Mouse (Mus musculus) kidney, embryonic 15.5 days (tissue): Measurements from ENCODE around the gene Cgas. TPM values are rescaled to one million over a fixed set of nuclear protein-coding genes. Genes with fewer than 3 reads are reported as not detected.

Experiments
- ATAC-seq: fragments of 200-750 bp; cut with Nextera tagmentation; replicated peaks from 2 replicates; pipeline ENCODE4 v1.8.0; 2017; ENCODE audit warnings: moderate TSS enrichment; ENCODE audit not compliant: low FRiP score
- H3K27ac ChIP-seq: fragments of 300-500 bp; sonication (generic); 2 replicates; pipeline ENCODE4 v1.5.1; 2015; ENCODE audit warnings: mild to moderate bottlenecking, inconsistent platforms
- H3K27me3 ChIP-seq: fragments of 300-500 bp; sonication (generic); 2 replicates; pipeline ENCODE4 v1.6.1; 2015; ENCODE audit warnings: inconsistent platforms
- H3K36me3 ChIP-seq: fragments of 300-500 bp; sonication (generic); 2 replicates; pipeline ENCODE4 v1.6.1; 2015; ENCODE audit warnings: inconsistent platforms
- H3K4me1 ChIP-seq: fragments of 300-500 bp; sonication (generic); 2 replicates; pipeline ENCODE4 v1.6.1; 2015; ENCODE audit warnings: inconsistent platforms
- H3K4me2 ChIP-seq: fragments of 300-500 bp; sonication (generic); 2 replicates; pipeline ENCODE4 v1.6.1; 2015; ENCODE audit warnings: moderate library complexity, mild to moderate bottlenecking, inconsistent platforms
- H3K4me3 ChIP-seq: fragments of 300-500 bp; sonication (generic); replicated peaks from 2 replicates; pipeline ENCODE4 v1.5.1; 2015; ENCODE audit warnings: mild to moderate bottlenecking, inconsistent platforms
- H3K9ac ChIP-seq: fragments of 300-500 bp; sonication (generic); 2 replicates; pipeline ENCODE4 v1.6.1; 2015; ENCODE audit warnings: mild to moderate bottlenecking, inconsistent platforms
- H3K9me3 ChIP-seq: fragments of 300-500 bp; sonication (generic); replicated peaks from 2 replicates; pipeline ENCODE4 v1.6.1; 2016; ENCODE audit warnings: inconsistent platforms
- WGBS: fragments of 180-500 bp; shearing (Covaris S2); methylation state at CpG from one replicate; pipeline ENCODE4 v1.1.7; 2015; ENCODE audit warnings: mixed read lengths; 5-methylcytosine and 5-hydroxymethylcytosine counted together
- polyA plus RNA-seq: library from polyadenylated mRNA; unstranded; fragments of >200 nt; fragmentation: Nextera tagmentation; extraction: Ambion mirVana; gene quantifications from 2 replicates; pipeline ENCODE4 v1.2.1, GENCODE M21; 2015

Cgas gene
- polyA plus RNA-seq, 1 experiment from 2014 or later: 2.8 TPM

DNA sequence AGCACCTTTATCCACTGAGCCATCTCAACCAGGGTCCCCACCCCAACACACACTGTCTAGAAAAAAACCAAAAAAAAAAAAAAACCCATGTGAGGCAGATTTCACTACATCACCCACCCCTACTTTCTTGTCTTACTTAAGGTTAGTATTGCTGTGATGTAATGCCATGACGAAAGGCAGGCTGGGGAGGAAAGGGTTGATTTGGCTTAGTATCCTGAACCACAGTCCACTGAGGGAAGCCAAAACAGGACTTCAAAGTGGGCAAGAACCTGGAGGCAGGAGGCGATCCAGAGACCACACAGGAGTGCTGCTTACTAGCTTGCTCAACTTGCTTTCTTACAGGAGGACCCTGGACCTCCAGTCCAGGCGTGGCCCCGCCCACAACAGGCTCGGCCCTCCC, 7.4 kb upstream of the Cgas start:
- no peak overlapping the region for H3K4me2 ChIP-seq
- H3K9me3 ChIP-seq: no peaks in the 10 kb centered on the region
- no peak for ATAC-seq
- peaks cover 51% of the 10 kb centered on the region for H3K36me3 ChIP-seq
- H3K4me1 ChIP-seq: peaks cover 11% of the 10 kb centered on the region
- peaks cover 18% of the 10 kb centered on the region for H3K27me3 ChIP-seq
- H3K4me3 ChIP-seq: no peak overlapping the region
- no peak overlapping the region for H3K27ac ChIP-seq
- 81% methylated on average over 5 of the region's 5 CpGs for WGBS
- no peak overlapping the region for H3K9ac ChIP-seq

DNA sequence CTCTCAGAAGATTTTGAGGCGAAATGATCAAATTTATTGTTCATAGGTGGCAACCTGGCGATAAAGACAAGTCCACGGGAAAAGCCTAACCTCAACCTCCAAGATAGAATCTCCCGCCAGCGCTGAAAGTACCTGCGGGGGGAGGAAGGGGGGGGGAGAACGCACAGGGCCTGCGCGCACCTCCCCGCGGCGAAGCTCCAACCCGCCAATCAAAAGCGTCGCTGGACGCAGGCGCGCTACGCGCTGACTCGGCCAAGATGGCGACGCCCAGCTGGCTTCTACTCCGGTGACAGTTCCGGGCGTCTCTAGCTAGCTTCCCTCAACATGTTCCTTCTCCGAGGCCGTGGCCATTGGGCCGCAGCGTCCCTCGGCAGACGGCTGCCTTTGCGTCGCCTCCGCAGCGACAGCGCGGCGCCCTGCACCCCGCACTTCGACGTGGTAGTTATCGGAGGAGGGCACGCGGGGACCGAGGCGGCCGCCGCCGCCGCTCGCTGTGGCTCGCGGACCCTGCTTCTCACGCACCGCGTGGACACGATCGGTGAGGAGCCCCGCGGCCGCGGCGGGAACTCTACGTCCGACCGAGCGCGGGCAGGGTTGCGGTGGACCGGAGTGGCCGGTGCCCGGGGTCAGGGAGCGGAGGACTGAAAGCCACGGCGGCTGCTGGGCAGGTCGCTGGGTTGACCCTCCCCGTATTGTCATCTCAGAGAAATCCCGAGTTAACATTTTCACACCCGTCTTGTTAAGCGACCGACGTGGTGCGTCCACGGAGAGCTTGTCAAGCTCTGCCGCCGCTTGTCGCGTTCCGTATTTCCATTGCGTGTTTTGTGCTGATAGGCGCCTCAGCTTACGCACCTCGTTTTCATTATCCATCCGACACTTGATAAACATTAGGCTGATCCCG, 5.2 kb upstream of the Cgas start, which contains the start of the genes Mto1 and Gm17324:
Gene Mto1, plus strand, starts transcription at position 236 of the 901 bp plus-strand sequence.
Gene Gm17324, minus strand, starts transcription at position 814 of the 901 bp plus-strand sequence.
- Histone ChIP-seq H3K4me1 (peaks cover 16% of the 10 kb centered on the region), H3K27ac (peak within 1 kb of the TSS; percentile 92), H3K36me3 (peaks cover 32% of the 10 kb centered on the region), H3K9me3 (no peaks in the 10 kb centered on the region), H3K4me2 (peak within 1 kb of the TSS; percentile 70), H3K27me3 (peaks cover 37% of the 10 kb centered on the region), H3K4me3 (peak within 1 kb of the TSS; percentile 98), H3K9ac (peak within 1 kb of the TSS; percentile 94)
- WGBS: under 1% methylated on average over 96 of the region's 96 CpGs
- ATAC-seq: peak; percentile 95

DNA sequence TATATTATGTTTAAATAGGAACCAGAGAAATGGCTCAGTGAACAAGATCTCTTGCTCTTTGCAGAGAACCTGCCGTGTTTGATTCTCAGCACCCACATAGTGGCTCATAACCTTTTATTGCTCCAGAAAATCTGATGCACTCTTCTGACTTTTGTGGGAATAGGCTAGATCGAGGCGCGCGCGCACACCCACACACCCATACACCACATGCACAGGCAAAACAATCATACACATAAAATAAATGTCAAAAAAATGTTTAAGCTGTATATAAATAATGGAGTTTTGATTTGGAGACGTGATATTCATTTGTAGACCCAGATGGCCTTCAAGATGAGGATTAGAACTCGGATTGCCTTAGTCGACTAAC, 4.6 kb upstream of the Cgas start:
- Histone ChIP-seq H3K4me1 (peaks cover 22% of the 10 kb centered on the region), H3K4me2 (peak overlapping the region; percentile 70), H3K27ac (peak overlapping the region; percentile 92; the same call in 1 of the 2 replicates), H3K9ac (peak overlapping the region; percentile 94), H3K36me3 (peaks cover 26% of the 10 kb centered on the region), H3K27me3 (peaks cover 44% of the 10 kb centered on the region), H3K9me3 (no peaks in the 10 kb centered on the region), H3K4me3 (peak overlapping the region; percentile 98)
- no peak for ATAC-seq
- 24% methylated on average over 9 of the region's 9 CpGs for WGBS

DNA sequence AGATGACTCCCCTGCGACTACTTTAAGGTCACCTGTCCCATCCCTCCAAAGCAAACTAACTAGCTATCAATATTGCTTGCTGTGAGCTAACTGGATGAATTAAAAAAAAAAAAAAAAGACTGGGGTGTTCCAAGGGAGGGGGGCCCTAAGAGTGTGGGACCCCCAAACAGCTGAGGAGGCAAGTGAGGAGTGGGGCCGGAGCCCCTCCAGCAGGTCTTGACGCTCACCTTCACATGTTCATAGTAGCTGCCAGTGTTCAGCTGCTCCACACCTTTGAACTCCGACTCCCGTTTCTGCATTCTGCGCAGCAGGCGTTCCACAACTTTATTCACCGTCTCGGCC, 829 bp downstream of the Cgas start:
- peak overlapping the region; percentile 58 for H3K9ac ChIP-seq
- H3K4me1 ChIP-seq: peaks cover 20% of the 10 kb centered on the region
- peak; percentile 37; the same call in 1 of the 2 replicates for ATAC-seq
- H3K9me3 ChIP-seq: no peaks in the 10 kb centered on the region
- H3K27ac ChIP-seq: no peak overlapping the region
- WGBS: 4% methylated on average over 9 of the region's 9 CpGs
- peaks cover 78% of the 10 kb centered on the region for H3K27me3 ChIP-seq
- no peaks in the 10 kb centered on the region for H3K36me3 ChIP-seq
- peak overlapping the region; percentile 94 for H3K4me2 ChIP-seq
- H3K4me3 ChIP-seq: peak overlapping the region; percentile 57

DNA sequence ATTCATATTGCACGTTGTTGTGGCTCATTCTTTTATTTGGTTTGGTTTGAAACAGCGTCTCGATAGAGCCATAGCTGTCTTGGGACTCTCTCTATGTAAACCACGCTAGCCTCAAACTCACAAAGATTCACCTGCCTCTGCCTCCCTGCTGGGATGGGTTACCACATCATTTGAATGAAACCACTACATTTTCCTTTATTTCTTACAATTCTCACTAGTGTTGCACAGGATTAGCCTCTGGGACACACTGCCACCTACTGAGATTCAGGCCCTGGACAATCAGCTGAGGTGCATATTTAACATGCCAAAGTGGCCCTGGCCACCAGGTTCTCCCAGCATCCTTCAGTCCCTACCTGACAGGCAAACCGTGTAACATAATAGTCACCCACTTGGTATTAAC, 3.6 kb downstream of the Cgas start:
- peaks cover 20% of the 10 kb centered on the region for H3K4me1 ChIP-seq
- H3K4me3 ChIP-seq: no peak overlapping the region
- no peak overlapping the region for H3K27ac ChIP-seq
- peaks cover 53% of the 10 kb centered on the region for H3K27me3 ChIP-seq
- H3K4me2 ChIP-seq: no peak overlapping the region
- WGBS: 70% methylated on average over 5 of the region's 5 CpGs
- H3K9ac ChIP-seq: no peak overlapping the region
- no peaks in the 10 kb centered on the region for H3K9me3 ChIP-seq
- no peaks in the 10 kb centered on the region for H3K36me3 ChIP-seq
- no peak for ATAC-seq

DNA sequence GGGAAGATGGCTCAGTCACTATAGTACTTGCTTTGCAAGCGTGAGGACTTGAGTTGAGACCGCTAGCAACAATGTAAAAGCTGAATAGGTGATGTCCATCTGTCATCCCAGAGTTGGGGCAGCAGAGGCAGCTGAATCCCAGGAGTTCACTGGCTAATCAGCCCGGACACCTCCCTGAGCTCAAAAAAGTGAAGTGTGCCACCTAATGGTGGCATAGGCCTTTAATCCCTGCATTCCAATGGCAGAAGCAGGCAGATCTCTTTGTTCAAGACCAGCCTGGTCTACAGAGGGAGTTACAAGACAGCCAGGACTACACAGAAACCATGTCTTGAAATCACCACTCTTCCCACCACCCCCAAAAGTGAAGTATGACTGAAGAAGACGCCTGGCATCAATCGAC, 10.6 kb downstream of the Cgas start:
- no peak for ATAC-seq
- Histone ChIP-seq H3K4me2 (no peak overlapping the region), H3K36me3 (no peaks in the 10 kb centered on the region), H3K9me3 (no peaks in the 10 kb centered on the region), H3K4me1 (peaks cover 10% of the 10 kb centered on the region), H3K9ac (no peak overlapping the region), H3K27me3 (no peaks in the 10 kb centered on the region), H3K4me3 (no peak overlapping the region), H3K27ac (no peak overlapping the region)
- 91% methylated on average over 5 of the region's 5 CpGs for WGBS

DNA sequence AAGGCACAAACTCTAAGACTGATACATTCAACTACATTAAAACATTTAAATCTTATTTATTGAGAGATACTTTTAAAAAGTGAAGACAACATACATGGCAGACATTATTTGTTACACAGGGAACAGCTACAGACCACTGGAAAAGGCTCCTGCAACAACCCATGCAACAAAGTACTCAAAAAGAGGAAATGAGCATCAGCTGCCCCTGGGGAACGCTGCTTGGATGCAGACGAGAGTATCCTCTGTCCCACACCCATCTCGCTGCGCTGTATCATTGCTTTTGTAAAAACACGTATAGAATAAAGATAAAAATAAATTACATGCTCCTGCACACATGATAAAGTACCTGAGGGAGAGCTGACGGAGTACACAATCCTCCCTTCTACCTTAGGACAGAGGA, 12.6 kb downstream of the Cgas start:
- H3K36me3 ChIP-seq: no peaks in the 10 kb centered on the region
- no peak overlapping the region for H3K4me2 ChIP-seq
- H3K4me1 ChIP-seq: peaks cover 12% of the 10 kb centered on the region
- H3K4me3 ChIP-seq: no peak overlapping the region
- 65% methylated on average over 6 of the region's 6 CpGs for WGBS
- no peak overlapping the region for H3K27ac ChIP-seq
- no peak for ATAC-seq
- H3K9me3 ChIP-seq: no peaks in the 10 kb centered on the region
- no peaks in the 10 kb centered on the region for H3K27me3 ChIP-seq
- H3K9ac ChIP-seq: no peak overlapping the region

DNA sequence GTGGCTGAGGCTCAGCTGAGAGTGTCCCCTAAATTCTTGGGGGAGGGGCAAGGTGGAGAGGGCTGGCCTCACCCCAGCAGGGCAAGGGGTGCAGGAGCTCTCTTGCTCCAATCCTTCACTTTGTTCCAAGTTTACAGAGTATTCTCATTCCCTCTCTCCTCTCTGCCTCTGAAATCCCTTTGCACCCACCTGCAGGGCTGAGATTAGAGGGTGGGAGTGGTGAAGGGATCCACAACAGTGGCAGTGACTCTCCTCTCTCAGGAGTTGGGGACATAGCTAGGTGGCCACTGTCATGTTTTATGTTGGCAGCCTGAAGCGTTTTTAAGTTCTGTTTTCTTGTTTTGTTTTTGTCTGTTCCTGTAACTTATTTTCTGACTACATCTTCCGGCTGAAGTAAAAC, 13.5 kb downstream of the Cgas start:
- no peak for ATAC-seq
- H3K9me3 ChIP-seq: no peaks in the 10 kb centered on the region
- no peak overlapping the region for H3K9ac ChIP-seq
- 53% methylated on average over 2 of the region's 2 CpGs for WGBS
- peaks cover 12% of the 10 kb centered on the region for H3K4me1 ChIP-seq
- H3K4me3 ChIP-seq: no peak overlapping the region
- no peak overlapping the region for H3K27ac ChIP-seq
- no peaks in the 10 kb centered on the region for H3K36me3 ChIP-seq
- H3K4me2 ChIP-seq: no peak overlapping the region
- no peaks in the 10 kb centered on the region for H3K27me3 ChIP-seq

DNA sequence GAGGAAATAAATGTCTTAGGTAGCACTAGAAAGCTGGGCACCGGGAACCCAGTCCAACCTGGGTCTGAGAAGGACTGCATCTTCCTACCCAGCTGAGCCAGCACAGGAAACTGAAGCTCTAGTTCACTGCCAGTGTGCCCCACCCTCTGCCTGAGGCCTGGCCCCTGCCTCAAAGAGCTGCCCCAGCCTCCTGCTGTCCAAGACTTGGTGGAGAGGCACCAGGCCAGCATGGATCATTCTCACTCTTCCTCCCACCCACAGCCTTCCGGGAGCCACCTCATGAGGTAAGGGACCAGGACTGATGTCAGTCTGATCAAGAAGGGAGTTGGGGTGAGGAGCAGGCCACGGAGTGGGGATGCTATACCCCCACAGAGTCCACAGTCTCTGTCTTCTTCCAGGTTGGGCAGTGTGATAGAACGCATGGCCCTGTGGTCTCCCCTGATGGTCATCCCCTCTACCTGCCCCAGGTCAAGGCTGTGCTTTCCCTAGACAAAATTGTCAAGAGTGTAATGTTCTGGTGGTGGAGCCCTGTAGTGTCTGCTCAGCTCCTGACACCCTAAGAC, 14.1 kb downstream of the Cgas start:
- no peak overlapping the region for H3K4me3 ChIP-seq
- H3K27me3 ChIP-seq: no peaks in the 10 kb centered on the region
- H3K9me3 ChIP-seq: no peaks in the 10 kb centered on the region
- peaks cover 12% of the 10 kb centered on the region for H3K4me1 ChIP-seq
- 0 out of 2 replicates have a peak, but pooled peaks have one; percentile 15 for ATAC-seq
- WGBS: 83% methylated on average over 4 of the region's 4 CpGs
- H3K27ac ChIP-seq: no peak overlapping the region
- H3K4me2 ChIP-seq: no peak overlapping the region
- no peaks in the 10 kb centered on the region for H3K36me3 ChIP-seq
- H3K9ac ChIP-seq: no peak overlapping the region

DNA sequence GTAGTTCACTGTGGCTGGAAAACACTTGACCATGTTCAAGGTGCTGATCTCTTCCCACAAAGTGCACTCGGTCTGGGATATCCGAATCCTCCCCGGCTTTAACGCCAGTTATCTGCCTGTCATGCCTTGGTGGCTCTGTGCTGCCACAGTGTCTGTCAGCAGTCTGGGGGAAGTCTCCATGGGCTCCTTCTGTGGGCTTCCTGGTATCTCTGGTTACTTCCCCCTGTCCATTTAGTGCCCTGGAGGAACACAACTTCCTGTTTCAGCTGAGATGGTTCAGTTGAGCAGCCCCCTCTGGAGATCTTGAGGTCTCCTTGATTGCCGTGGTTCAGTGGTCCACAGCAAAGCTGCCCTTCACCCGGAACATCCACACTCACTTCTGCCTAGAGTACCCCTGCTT, 14.9 kb downstream of the Cgas start:
- 0 out of 2 replicates have a peak, but pooled peaks have one; percentile 27 for ATAC-seq
- peak overlapping the region; percentile 65; the same call in 1 of the 2 replicates for H3K4me2 ChIP-seq
- H3K36me3 ChIP-seq: no peaks in the 10 kb centered on the region

DNA sequence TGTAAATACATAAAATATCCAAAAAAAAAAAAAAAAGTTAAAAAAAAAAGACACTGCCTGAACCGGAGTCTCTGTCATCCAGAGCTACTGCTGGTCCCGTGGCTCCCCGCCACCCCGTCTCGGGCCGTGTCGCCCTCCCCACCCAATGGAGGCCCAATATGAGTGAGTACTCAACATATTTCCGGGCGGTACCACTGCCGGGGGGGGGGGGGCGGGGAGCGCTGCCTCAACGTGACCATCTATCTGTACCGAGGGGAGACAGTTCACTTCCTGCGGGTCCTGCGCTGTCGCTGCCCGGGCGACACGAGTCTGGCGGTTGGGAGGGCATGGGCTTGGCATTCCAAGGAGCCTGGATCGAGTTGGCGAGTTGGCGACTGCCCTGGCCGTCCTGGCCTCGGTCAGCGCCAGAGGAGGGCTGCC, 15.7 kb downstream of the Cgas start:
- WGBS: 28% methylated on average over 27 of the region's 27 CpGs
- H3K36me3 ChIP-seq: no peaks in the 10 kb centered on the region
- no peaks in the 10 kb centered on the region for H3K27me3 ChIP-seq
- peak overlapping the region; percentile 65 for H3K4me2 ChIP-seq
- H3K27ac ChIP-seq: no peak overlapping the region
- ATAC-seq: peak; percentile 63; the same call in 1 of the 2 replicates
- H3K4me1 ChIP-seq: peaks cover 12% of the 10 kb centered on the region
- H3K4me3 ChIP-seq: peak overlapping the region; percentile 39
- no peak overlapping the region for H3K9ac ChIP-seq
- no peaks in the 10 kb centered on the region for H3K9me3 ChIP-seq

More for the DNA sequence above, 14.9 kb downstream of the Cgas start:
- Histone ChIP-seq H3K27ac (no peak overlapping the region), H3K9me3 (no peaks in the 10 kb centered on the region), H3K9ac (no peak overlapping the region), H3K4me1 (peaks cover 12% of the 10 kb centered on the region), H3K4me3 (no peak overlapping the region), H3K27me3 (no peaks in the 10 kb centered on the region)
- WGBS: 51% methylated on average over 6 of the region's 6 CpGs

DNA sequence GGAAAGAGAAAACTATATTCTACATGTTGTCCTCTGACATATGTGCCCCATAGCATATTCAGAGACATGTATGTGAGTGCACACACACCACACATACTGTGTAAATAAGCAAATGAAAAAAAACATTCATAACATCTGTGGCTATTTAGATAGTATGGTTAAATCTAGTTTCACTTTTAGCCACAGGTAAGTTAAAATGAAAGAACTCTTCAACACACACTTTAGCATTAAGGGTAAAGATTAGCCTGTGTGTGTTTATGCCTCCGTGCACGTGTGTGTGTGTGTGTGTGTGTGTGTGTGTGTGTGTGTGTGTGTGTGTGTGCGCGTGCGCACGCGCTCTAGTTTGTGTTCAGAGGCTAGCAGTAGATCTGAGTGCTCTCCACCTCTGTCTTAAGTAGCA, 41.4 kb downstream of the Cgas start:
- Histone ChIP-seq H3K36me3 (no peaks in the 10 kb centered on the region), H3K9ac (no peak overlapping the region), H3K4me1 (no peaks in the 10 kb centered on the region), H3K4me3 (no peak overlapping the region), H3K9me3 (no peaks in the 10 kb centered on the region), H3K27me3 (peaks cover 19% of the 10 kb centered on the region), H3K27ac (no peak overlapping the region), H3K4me2 (no peak overlapping the region)
- no peak for ATAC-seq
- WGBS: 90% methylated on average over 7 of the region's 7 CpGs
